Mouse (Mus musculus) bone marrow, adult 2 months (tissue): ENCODE results near the gene Sst. TPM values are rescaled to one million over a fixed set of nuclear protein-coding genes. Genes with fewer than 3 reads are reported as not detected.

Experiments
- H3K27ac ChIP-seq: fragments of 200-500 bp; 2 replicates; pipeline ENCODE4 v1.5.1; 2012; ENCODE audit warnings: low read depth, mild to moderate bottlenecking, control low read depth, inconsistent platforms, low read length; ENCODE audit not compliant: control insufficient read depth, poor library complexity, insufficient read depth
- H3K4me1 ChIP-seq: fragments of 200-500 bp; 2 replicates; pipeline ENCODE4 v1.6.1; 2011; ENCODE audit warnings: low read length; ENCODE audit not compliant: control insufficient read depth, insufficient read depth
- H3K4me3 ChIP-seq: fragments of 200-500 bp; replicated peaks from 2 replicates; pipeline ENCODE3; 2011; ENCODE audit warnings: mild to moderate bottlenecking, low read depth, low read length, control low read depth; ENCODE audit not compliant: control insufficient read depth
- CTCF ChIP-seq: fragments of 200-500 bp; IDR thresholded peaks from 2 replicates; pipeline ENCODE4 v1.5.1; 2011; ENCODE audit warnings: low read length, control low read depth; ENCODE audit not compliant: control insufficient read depth, insufficient read depth
- POLR2A ChIP-seq: fragments of 200-500 bp; IDR thresholded peaks from 2 replicates; pipeline ENCODE4 v1.6.1; 2011; ENCODE audit warnings: low read depth, mild to moderate bottlenecking, control low read depth, low read length, borderline replicate concordance; ENCODE audit not compliant: control insufficient read depth
- WGBS: fragments of 180-500 bp; shearing (Covaris S2); methylation state at CpG from one replicate; pipeline ENCODE4 v1.1.7; 2018; 5-methylcytosine and 5-hydroxymethylcytosine counted together
- polyA plus RNA-seq: library from polyadenylated mRNA; stranded (reverse); fragments of >200 nt; gene quantifications from 2 replicates; pipeline ENCODE4 v1.2.4, GENCODE M21; 2011; ENCODE audit warnings: low replicate concordance; ENCODE audit not compliant: missing spikeins, insufficient read depth, insufficient read length

Sst gene
- polyA plus RNA-seq, 1 experiment: not detected

DNA sequence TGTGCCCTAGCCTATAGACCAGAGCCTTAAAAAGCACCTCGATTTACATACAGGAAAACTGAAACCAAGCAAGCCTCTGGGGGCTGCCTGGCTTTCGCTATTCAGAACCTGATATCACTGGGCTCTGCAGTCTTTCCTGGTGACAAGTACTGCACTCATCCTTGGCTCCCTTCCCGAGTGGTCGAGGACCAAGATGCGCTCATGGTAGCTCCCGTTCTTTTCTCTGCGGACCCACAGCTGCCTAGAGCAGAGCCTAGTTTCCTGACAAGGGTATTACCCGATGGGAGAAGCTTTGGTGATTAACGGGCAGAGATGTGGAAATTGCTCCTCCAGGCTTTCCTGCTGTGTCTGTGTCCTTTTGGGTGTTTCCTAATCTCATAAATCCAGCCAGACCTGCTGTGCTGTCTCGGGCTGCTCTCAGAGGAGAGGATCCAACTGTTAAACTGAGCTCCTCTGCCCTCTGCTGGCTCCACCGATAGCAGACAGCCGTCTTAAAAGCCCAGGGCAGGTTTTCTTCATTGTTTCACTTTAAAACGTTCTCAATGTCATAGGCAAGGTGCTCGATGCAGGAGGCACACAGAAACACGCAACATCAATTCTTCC lies 7.3 kb upstream of the Sst start:
- Histone ChIP-seq H3K4me3 (no peak overlapping the region), H3K27ac (no peak overlapping the region), H3K4me1 (no peaks in the 10 kb centered on the region; the same call in 1 of the 2 replicates)
- 5% methylated on average over 15 of the region's 15 CpGs for WGBS
- TF ChIP-seq CTCF: peak; percentile 61
- TF ChIP-seq POLR2A: no peak

GRCm38 (mm10) chr16:23897486-23897885 lies 6.7 kb upstream of the Sst start:
- TF ChIP-seq CTCF (no peak), POLR2A (no peak)
- Histone ChIP-seq H3K4me1 (no peaks in the 10 kb centered on the region; the same call in 1 of the 2 replicates), H3K27ac (no peak overlapping the region), H3K4me3 (no peak overlapping the region)
- WGBS: 18% methylated on average over 5 of the region's 5 CpGs

GRCm38 (mm10) chr16:23895135-23895534 lies 4.4 kb upstream of the Sst start:
- no peaks in the 10 kb centered on the region; the same call in 1 of the 2 replicates for H3K4me1 ChIP-seq
- H3K27ac ChIP-seq: no peak overlapping the region
- TF ChIP-seq POLR2A: no peak
- TF ChIP-seq CTCF: no peak
- 53% methylated on average over 3 of the region's 3 CpGs for WGBS
- H3K4me3 ChIP-seq: no peak overlapping the region

DNA sequence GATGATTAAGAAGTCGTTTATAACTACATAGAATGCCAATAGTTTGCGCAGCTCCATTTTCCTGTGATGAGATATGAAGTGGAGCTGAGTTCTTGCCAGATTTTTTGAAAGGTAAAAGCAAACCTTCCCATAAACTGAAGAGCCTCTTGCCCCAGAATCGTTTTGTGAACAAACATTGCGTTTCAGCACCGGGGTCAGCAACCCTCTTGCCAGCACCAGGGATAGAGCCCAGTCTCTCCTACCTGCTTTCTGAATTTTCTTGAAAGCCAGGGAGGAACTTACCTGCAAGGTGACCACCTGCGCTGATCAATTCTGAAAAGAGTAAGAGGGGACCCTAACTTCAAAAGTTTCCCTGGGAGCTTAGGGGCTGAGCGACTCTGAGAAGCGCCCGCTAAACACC lies 607 bp downstream of the Sst start:
- WGBS: 9% methylated on average over 9 of the region's 9 CpGs

DNA sequence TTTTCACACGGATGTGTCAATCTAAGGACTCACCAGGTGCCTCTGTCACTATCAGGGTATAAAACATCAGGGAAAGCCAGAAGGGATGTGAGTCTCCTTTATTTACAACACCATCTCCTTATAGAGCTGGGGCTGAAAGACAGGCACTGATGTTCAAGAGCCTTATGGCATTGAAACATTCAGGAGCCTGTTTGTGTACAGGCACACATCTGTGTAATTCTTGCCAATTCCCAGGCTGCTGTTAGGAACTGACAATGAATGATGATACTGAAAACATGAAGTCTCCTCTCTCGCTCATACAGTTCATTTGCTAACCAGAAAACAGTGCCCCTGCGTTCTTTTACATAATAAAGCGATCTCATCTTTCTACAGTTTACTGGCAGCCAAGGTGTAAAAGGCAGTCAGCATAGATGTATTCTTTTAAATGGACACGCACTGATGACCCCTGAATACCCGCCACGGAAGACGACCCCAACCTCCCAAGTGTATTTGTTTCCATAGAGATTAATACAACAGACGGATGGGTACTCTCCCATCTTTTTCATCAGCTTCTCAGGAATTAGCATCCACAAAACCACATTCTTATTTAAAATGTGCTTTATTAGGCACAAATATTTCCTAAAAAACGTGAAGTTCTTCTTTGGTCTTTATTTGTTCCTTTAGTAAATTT lies 2.7 kb downstream of the Sst start:
- WGBS: 76% methylated on average over 10 of the region's 10 CpGs
- TF ChIP-seq CTCF: no peak

More for the DNA sequence above, 607 bp downstream of the Sst start:
- H3K4me1 ChIP-seq: no peaks in the 10 kb centered on the region
- H3K27ac ChIP-seq: no peak overlapping the region
- no peak for TF ChIP-seq POLR2A
- no peak for TF ChIP-seq CTCF
- H3K4me3 ChIP-seq: no peak overlapping the region

GRCm38 (mm10) chr16:23885098-23885497 lies 5.7 kb downstream of the Sst start:
- Histone ChIP-seq H3K4me1 (no peaks in the 10 kb centered on the region), H3K4me3 (no peak overlapping the region), H3K27ac (no peak overlapping the region)
- WGBS: 84% methylated on average over 12 of the region's 12 CpGs
- TF ChIP-seq CTCF: no peak
- no peak for TF ChIP-seq POLR2A

More for the DNA sequence above, 2.7 kb downstream of the Sst start:
- no peaks in the 10 kb centered on the region for H3K4me1 ChIP-seq
- H3K27ac ChIP-seq: no peak overlapping the region
- no peak overlapping the region for H3K4me3 ChIP-seq

GRCm38 (mm10) chr16:23855242-23855641 lies 35.5 kb downstream of the Sst start:
- TF ChIP-seq CTCF (no peak), POLR2A (no peak)
- no peak overlapping the region for H3K27ac ChIP-seq
- no peak overlapping the region for H3K4me3 ChIP-seq
- 39% methylated on average over 1 of the region's 1 CpGs for WGBS
- no peaks in the 10 kb centered on the region for H3K4me1 ChIP-seq

DNA sequence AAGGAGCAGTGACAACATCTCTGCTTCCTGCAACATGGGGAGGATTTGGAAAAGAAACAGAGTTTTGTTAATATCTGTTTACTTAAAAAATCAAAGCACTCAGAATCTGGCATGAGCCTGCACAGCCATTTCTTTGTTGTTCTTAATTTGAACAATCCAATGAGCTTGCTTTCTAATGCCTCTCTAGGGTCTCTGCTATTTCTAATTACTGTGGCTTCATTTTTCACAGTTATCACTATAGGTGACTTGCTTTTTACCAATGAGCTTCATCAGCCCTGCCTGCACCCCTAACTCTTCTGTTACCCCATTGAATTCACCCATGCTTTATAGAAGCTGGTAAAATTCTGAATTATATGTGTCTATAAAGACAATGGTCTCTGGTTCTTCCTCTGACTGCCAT lies 41.0 kb downstream of the Sst start:
- TF ChIP-seq POLR2A (no peak), CTCF (no peak)
- H3K4me3 ChIP-seq: no peak overlapping the region
- H3K27ac ChIP-seq: no peak overlapping the region
- no peaks in the 10 kb centered on the region for H3K4me1 ChIP-seq

DNA sequence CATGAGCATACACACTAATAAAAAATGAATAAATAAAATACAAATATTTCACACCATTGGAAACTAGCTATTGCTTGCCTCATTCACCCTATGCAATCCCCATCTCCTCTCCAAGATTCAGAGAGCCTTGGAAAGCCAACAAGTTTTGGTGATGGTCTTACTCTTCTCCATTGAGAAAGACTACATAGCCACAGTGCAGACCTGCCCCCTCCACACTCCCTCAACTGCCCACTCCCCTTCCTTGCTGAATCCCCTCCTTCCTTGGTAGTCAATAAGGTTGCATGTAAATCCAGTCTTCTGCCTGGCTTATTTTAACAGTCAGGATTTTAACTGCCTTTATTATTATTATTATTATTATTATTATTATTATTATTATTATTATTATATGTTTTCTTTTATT lies 41.6 kb downstream of the Sst start:
- TF ChIP-seq CTCF (no peak), POLR2A (no peak)
- Histone ChIP-seq H3K4me1 (no peaks in the 10 kb centered on the region), H3K4me3 (no peak overlapping the region), H3K27ac (no peak overlapping the region)
